Mouse (Mus musculus) midbrain, postnatal 0 days (tissue): ENCODE data around the gene Nrbp1. TPM values are rescaled to one million over a fixed set of nuclear protein-coding genes. Genes with fewer than 3 reads are reported as not detected.
"Not testable (repeated sequence)": the region's sequence is repeated elsewhere in the genome, so short reads cannot be mapped to it uniquely, and the experiment has no call there.

Experiments
- ATAC-seq: fragments of 200-750 bp; cut with Nextera tagmentation; 2 replicates; pipeline ENCODE4 v1.8.0; 2017; ENCODE audit warnings: moderate number of reproducible peaks, mild to moderate bottlenecking, moderate TSS enrichment, moderate library complexity; ENCODE audit not compliant: low FRiP score
- DNase-seq: peaks from one replicate; pipeline ENCODE4 v3.0.0-alpha.2; 2015; ENCODE audit warnings: low spot score
- H3K27ac ChIP-seq: fragments of 300-500 bp; sonication (generic); 2 replicates; pipeline ENCODE4 v1.5.1; 2014; ENCODE audit warnings: low read depth, mild to moderate bottlenecking, low read length, mixed read lengths
- H3K27me3 ChIP-seq: fragments of 300-500 bp; sonication (generic); 2 replicates; pipeline ENCODE4 v1.6.1; 2014; ENCODE audit warnings: low read length, control low read depth, mixed read lengths; ENCODE audit not compliant: insufficient read depth
- H3K36me3 ChIP-seq: fragments of 300-500 bp; sonication (generic); 2 replicates; pipeline ENCODE4 v1.6.1; 2014; ENCODE audit warnings: low read length, control low read depth, mixed read lengths; ENCODE audit not compliant: insufficient read depth
- H3K4me1 ChIP-seq: fragments of 300-500 bp; sonication (generic); 2 replicates; pipeline ENCODE4 v1.6.1; 2014; ENCODE audit warnings: mild to moderate bottlenecking, control low read depth, antibody characterized with exemption, low read length, mixed read lengths; ENCODE audit not compliant: insufficient read depth
- H3K4me2 ChIP-seq: fragments of 300-500 bp; sonication (generic); 2 replicates; pipeline ENCODE4 v1.6.1; 2014; ENCODE audit warnings: low read depth, mild to moderate bottlenecking, low read length, mixed read lengths; ENCODE audit not compliant: poor library complexity, severe bottlenecking
- H3K4me3 ChIP-seq: fragments of 300-500 bp; sonication (generic); 2 replicates; pipeline ENCODE4 v1.5.1; 2014; ENCODE audit warnings: low read depth, mild to moderate bottlenecking, low read length, moderate library complexity
- H3K9ac ChIP-seq: fragments of 300-500 bp; sonication (generic); replicated peaks from 2 replicates; pipeline ENCODE4 v1.6.1; 2014; ENCODE audit warnings: mild to moderate bottlenecking, low read length, moderate library complexity, mixed read lengths; ENCODE audit not compliant: poor library complexity, severe bottlenecking
- H3K9me3 ChIP-seq: fragments of 300-500 bp; sonication (generic); 2 replicates; pipeline ENCODE4 v1.6.1; 2016; ENCODE audit warnings: low read length, control low read depth
- CTCF ChIP-seq: IDR thresholded peaks from 2 replicates; pipeline ENCODE4 v1.5.1; 2016; ENCODE audit warnings: antibody characterized with exemption, mild to moderate bottlenecking
- whole genome bisulfite sequencing: fragments of 180-500 bp; shearing (Covaris S2); extraction: QIAGEN DNeasy Blood & Tissue Kit; methylation state at CpG from one replicate; pipeline ENCODE4 v1.1.7; 2014; 5-methylcytosine and 5-hydroxymethylcytosine counted together
- polyA plus RNA-seq: library from polyadenylated mRNA; unstranded; fragments of >200 nt; fragmentation: Nextera tagmentation; extraction: Ambion mirVana; gene quantifications from 2 replicates; pipeline ENCODE4 v1.2.1, GENCODE M21; 2015
- total RNA-seq: library from RNA; depleted of rRNA; stranded (reverse); fragments of >200 nt; gene quantifications from 2 replicates; pipeline ENCODE4 v1.2.3, GENCODE M21; 2014

Gene Nrbp1
- total and polyA plus RNA-seq, 2 experiments from 2014 or later: 120 to 138 TPM

GRCm38 (mm10) chr5:31201742-31202590 is 38.7 kb upstream of the Nrbp1 start, which contains the start of gene Zfp513:
TSS of gene Zfp513 (minus strand) at chr5:31202303.
- Histone ChIP-seq H3K36me3 (peaks cover 65% of the 10 kb centered on the region), H3K9me3 (peaks cover 5% of the 10 kb centered on the region), H3K27me3 (no peaks in the 10 kb centered on the region), H3K4me2 (peak within 1 kb of the TSS; percentile 82), H3K4me1 (peaks cover 3% of the 10 kb centered on the region; the same call in 1 of the 2 replicates), H3K9ac (peak within 1 kb of the TSS; percentile 84), H3K27ac (peak within 1 kb of the TSS; percentile 87), H3K4me3 (peak within 1 kb of the TSS; percentile 75)
- ATAC-seq (peak; percentile 95), DNase-seq (peak; percentile 99)
- TF ChIP-seq CTCF: no peak
- WGBS: 2% methylated on average over 45 of the region's 53 CpGs

GRCm38 (mm10) chr5:31202933-31203332 is 37.7 kb upstream of the Nrbp1 start:
- H3K36me3 ChIP-seq: peaks cover 64% of the 10 kb centered on the region
- peak overlapping the region; percentile 86 for H3K27ac ChIP-seq
- no peak overlapping the region for H3K9ac ChIP-seq
- DNase-seq: no peak
- TF ChIP-seq CTCF: no peak
- H3K4me2 ChIP-seq: peak overlapping the region; percentile 59
- H3K4me1 ChIP-seq: peaks cover 3% of the 10 kb centered on the region; the same call in 1 of the 2 replicates
- peaks cover 5% of the 10 kb centered on the region for H3K9me3 ChIP-seq
- ATAC-seq: no peak
- H3K4me3 ChIP-seq: peak overlapping the region; percentile 75; the same call in 1 of the 2 replicates
- 88% methylated on average over 7 of the region's 7 CpGs for WGBS
- no peaks in the 10 kb centered on the region for H3K27me3 ChIP-seq

GRCm38 (mm10) chr5:31203866-31204265 is 36.8 kb upstream of the Nrbp1 start:
- peaks cover 56% of the 10 kb centered on the region for H3K36me3 ChIP-seq
- DNase-seq: no peak
- H3K4me3 ChIP-seq: no peak overlapping the region
- peaks cover 3% of the 10 kb centered on the region; the same call in 1 of the 2 replicates for H3K4me1 ChIP-seq
- WGBS: 90% methylated on average over 2 of the region's 2 CpGs
- H3K9ac ChIP-seq: no peak overlapping the region
- peaks cover 5% of the 10 kb centered on the region for H3K9me3 ChIP-seq
- ATAC-seq: no peak
- no peak overlapping the region for H3K27ac ChIP-seq
- no peak for TF ChIP-seq CTCF
- H3K4me2 ChIP-seq: no peak overlapping the region
- no peaks in the 10 kb centered on the region for H3K27me3 ChIP-seq

- 94% methylated on average over 6 of the region's 6 CpGs for WGBS
These were observed 36.2 kb upstream of the Nrbp1 start for GRCm38 (mm10) chr5:31204421-31204820.

GRCm38 (mm10) chr5:31216554-31216953 is 24.1 kb upstream of the Nrbp1 start:
- WGBS: 95% methylated on average over 6 of the region's 6 CpGs
- H3K36me3 ChIP-seq, H3K9ac ChIP-seq, H3K4me3 ChIP-seq, H3K4me1 ChIP-seq, H3K27ac ChIP-seq, H3K27me3 ChIP-seq, H3K9me3 ChIP-seq, ATAC-seq, DNase-seq, H3K4me2 ChIP-seq: not testable (repeated sequence)

More at GRCm38 (mm10) chr5:31204421-31204820, 36.2 kb upstream of the Nrbp1 start:
- H3K27ac ChIP-seq: no peak overlapping the region
- no peak for ATAC-seq
- no peak for DNase-seq
- H3K4me1 ChIP-seq: peaks cover 3% of the 10 kb centered on the region; the same call in 1 of the 2 replicates
- no peak overlapping the region for H3K4me3 ChIP-seq
- no peak overlapping the region for H3K9ac ChIP-seq
- peaks cover 5% of the 10 kb centered on the region for H3K9me3 ChIP-seq
- no peak overlapping the region for H3K4me2 ChIP-seq
- H3K27me3 ChIP-seq: no peaks in the 10 kb centered on the region
- TF ChIP-seq CTCF: no peak
- H3K36me3 ChIP-seq: peaks cover 50% of the 10 kb centered on the region

GRCm38 (mm10) chr5:31218294-31218693 is 22.4 kb upstream of the Nrbp1 start:
- ATAC-seq: no peak
- H3K36me3 ChIP-seq: no peaks in the 10 kb centered on the region
- H3K4me3 ChIP-seq: no peak overlapping the region
- H3K27me3 ChIP-seq: no peaks in the 10 kb centered on the region
- H3K9ac ChIP-seq: no peak overlapping the region
- no peak overlapping the region for H3K27ac ChIP-seq
- no peak overlapping the region for H3K4me2 ChIP-seq
- no peaks in the 10 kb centered on the region for H3K9me3 ChIP-seq
- WGBS: 67% methylated on average over 7 of the region's 7 CpGs
- H3K4me1 ChIP-seq: no peaks in the 10 kb centered on the region
- DNase-seq: no peak
- TF ChIP-seq CTCF: no peak; the same call in 1 of the 2 replicates
